Mouse (Mus musculus) heart, adult 8-10 months (tissue): ENCODE measurements at regions not wholly inside any gene's neighbourhood (a gene's known extent, or its start where the extent isn't known, plus 50 kb on each side); places are given as distances from the start of the nearest gene placed in this dataset.

ENCODE experiments used
- DNase-seq: peaks from one replicate; pipeline ENCODE4 v3.0.0; 2022; ENCODE audit warnings: low spot score

DNA sequence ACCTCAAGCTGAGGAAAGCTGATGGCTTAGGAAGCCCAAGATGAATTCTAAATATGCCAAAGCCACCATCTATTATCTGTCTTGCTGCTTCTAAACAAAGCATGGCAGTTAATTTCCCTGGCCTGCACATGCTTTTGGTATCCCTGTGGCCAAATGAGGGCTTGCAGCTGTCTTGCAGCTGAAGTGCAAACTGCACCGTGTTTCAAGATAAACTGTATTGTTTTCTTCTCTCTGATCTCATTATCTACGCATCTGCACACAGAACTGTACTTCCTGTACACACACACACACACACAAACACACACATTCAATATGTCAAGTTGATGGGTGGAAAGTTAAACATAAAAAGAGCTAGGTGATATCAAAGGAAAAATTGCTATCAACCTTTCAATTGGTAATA lies 221.7 kb upstream of the Veph1 start:
- DNase-seq = no peak

DNA sequence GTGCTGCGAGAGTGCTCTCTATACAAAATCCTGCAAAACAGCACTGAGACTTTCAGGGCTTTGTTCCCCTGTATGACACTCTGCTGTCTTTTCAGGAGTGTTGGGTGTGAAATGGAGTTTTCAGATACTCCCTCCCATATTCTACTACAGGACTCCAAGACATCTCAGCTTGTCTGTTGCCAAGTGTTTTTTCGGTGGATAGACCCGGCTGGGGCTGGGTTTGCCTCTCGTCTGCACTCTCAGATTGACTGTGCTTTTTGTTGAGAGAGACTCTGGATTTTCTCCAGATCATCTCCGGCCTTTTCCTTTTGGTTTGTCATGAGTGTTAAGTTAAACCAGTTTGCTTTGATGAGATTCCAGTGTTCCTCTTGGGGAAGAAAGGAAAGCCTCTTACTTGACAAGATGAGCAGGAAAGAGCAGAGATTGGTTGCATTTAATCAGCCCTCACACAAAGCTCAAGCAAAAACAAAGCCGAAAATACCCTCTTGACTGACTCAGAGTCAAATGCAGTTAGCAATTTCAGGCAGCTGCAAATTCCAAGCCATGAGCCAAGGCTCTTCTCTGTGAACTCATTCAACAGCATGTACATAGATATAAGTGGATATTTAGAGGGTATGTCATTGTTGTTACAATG lies 219.3 kb upstream of the Veph1 start:
- no peak for DNase-seq

DNA sequence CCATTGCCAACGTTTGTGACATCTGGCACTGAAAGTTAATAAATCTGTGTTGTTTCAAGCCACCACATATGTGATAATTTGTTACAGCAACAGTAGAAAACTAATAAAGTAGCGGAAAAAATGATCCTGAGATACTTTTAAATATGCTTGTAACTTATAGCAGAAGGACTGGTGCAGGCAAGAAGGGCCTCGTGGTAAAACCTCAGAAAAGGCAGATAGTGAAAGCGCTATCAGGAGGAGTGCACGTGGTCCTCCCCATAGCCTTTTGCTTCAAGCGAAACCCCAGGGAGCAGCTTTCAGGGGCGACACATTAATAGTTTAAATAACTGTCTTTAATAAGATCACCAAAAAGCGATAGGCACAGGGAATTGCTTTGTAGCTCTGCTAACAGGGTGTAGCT lies 217.9 kb upstream of the Veph1 start:
- no peak for DNase-seq

DNA sequence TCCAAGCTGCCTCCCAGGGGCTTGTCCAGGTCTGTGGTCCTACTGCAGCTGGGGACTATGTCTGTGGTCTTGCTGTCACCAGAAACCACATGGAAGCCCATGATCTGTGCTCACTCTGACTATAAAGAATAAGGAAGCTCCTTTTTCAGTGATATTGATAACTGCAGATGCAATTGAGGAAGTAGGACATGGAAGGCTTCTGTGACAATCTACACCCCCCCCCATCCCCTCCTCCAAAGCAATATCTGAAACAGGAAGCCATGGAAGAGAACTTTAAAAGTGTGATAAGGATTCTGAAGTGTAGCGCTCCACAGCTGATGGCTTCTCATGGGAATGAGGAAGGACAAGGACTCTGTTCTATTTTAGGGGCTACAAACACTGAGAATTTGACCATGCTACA lies 215.8 kb upstream of the Veph1 start:
- DNase-seq = no peak

DNA sequence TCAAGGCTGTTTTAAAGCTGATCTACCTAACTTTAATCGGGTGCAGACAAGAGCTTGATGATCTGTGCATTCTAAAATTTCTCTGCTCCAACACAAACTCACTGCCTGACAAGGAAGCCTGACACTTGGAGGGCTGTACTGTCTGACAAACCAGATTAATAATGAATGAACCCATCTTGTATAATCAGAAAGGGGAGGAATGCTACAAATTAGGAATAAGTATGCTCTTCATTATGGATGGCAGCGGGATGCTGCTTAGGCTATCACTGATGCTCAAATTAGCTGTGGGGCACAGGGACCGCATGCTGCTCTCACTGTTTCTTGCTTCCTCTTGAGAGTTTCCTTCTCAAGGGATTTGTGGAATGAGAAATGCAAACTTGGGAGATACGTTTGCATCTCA lies 213.8 kb upstream of the Veph1 start:
- no peak for DNase-seq

DNA sequence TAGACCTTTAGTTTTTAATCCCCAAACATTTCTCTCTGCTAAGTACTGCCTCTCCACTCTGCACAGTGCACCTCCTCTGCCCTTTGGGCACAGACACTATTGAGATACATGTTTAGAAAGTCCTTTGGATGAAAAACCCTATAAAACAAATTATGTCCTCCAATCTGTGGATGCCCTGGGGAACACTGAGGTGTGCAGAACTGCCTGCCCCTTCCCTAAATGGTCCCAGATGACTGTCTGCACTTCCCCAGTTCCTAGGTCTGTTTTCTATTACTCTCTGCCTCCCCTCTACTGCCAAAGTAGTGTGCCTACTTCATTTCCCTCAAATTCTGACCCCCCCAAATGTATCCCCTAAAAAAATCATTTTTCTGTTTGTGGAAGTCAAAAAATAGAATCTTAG lies 209.5 kb upstream of the Veph1 start:
- DNase-seq = no peak

DNA sequence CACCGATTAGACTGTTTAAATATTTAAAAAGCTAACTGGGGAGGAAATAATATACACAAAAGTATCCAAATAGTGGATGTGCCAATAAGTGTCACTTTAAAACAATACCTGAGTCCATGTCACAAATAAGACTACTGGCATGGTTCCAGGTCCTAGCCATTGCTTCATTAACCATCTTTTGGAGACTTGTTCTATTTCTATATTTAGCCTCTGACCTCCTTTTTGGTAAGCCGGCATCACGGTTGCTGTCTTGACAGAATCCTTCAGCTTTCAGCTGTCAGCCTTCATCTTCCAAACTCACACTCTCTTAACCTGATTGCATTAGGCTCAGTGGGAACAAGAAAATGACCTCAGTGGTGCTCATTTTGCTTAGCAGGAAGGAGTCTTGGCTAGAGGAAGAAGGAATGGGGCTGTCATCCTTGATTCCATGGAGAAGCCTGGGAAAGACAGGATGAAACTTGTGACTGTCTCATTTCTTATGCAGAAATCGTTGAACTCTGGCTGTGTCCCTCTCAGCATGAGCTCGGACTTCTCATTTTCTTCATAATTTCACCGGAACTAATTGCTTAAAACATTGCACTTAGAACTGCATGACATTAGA lies 208.9 kb upstream of the Veph1 start:
- no peak for DNase-seq

DNA sequence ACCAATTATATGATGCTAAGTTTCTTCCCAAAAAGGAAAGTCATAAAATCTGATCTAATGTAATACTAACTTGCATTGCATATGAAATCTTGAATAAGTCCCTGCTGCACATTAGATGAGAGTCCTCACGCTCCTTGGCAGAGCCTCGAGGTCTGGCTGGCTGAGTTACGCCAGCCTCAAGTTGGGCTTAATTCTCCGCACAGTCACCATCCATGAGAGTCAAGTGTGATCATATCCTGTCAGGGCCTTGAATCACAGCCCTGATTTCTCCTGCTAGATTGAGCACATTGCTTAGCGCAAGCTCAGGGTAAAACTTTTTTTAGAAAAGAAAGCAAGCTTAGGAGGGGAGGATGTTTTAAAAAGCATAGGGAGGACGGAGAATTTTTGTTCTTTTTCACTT lies 208.1 kb upstream of the Veph1 start:
- DNase-seq = no peak

DNA sequence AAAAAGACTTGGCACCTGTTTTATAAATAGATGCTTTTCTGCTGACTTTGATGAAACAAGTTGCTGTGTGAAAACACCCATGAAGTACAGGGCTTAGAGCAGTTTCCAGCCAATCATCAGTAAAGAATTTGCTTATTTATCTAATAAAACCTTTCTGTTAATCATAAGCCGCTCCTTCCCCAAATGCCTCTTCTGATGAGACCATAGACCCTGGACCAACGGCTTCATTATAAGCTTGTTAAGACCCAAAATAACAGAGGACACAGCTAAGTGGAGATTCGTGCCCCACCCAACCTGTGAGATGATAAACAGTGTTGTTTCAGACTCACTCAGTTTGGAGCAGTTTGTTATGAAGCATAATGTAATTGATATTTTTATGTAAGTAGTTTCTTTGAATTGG lies 207.0 kb upstream of the Veph1 start:
- no peak for DNase-seq

DNA sequence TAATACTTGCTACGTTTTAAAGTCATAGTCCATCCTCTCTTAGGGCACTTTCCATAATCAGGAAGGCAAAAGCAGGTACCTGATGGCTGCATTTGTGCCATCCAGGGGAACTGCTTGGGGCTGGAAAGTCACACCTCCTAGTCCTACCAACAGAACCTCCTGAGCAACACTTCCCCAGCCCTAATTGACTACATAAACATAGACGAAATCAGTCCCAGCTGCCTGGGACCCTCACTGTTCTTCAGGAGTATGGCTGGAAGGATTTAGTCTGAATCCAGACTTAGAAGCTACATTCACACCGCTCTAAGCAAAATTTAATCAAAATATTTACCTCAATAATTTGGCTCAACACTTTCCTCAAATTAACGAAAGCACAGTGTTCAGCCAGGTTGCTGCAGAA lies 205.2 kb upstream of the Veph1 start:
- no peak for DNase-seq

DNA sequence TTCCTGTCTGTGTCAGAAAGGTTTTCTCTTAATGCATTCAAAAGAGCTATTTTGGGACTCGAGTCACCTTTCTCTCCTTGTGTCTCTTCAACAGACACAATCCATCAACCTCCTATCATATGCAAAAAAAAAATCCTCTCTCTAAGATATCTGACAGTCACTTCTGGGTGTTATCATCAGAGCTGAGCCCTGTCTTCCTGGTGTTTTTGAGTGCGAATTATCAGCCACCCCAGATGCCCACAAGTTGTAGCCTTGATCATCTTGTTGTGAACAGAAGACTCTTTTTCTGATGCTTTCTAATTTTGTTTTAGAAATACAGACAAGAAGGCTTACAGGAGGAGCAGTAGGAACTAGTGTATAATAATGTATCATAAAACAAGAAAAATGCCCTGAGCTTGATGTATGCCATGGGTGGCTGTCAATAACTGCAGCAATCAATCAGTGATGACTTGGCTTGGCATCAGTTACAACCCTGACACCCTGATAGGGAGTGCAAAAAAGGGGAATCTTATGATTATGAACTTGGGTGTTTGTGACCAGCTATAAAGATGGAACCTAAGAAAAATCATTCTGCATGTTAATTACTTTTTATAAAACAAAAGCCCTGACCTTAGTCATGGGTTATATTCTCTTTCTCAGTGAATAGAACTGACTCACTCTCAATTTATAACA lies 197.9 kb upstream of the Veph1 start:
- no peak for DNase-seq

DNA sequence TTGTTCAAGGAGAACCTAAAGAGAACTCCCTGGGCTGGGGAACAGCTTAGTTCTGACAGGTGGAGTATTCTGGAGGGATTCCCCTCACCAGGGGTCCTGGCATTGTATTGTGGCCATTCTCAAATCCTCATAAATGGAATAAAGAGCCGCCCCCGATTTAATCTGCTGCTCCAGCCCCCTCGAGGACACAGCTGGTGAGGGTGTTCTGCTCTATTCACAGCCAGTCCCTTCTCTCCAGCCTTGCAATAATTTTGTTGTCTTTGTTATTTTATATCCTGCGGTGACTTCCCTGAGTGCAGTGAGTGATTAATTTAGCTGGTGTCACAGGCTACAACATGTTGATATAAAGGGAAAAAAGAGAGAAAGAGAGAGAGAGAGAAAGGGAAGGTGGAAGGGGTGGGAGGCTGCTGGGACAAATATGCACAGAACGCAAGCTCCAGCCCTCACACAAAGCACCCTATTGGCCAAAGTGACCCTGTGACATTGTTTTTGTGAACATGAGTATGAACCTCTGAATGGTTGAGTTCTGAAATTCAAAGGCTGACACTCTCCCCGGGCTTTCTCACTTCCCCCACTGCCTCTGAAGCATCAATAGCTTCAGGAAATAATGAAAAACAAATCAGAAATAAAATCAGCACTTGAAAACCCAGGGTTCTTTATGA lies 194.2 kb upstream of the Veph1 start:
- no peak for DNase-seq

DNA sequence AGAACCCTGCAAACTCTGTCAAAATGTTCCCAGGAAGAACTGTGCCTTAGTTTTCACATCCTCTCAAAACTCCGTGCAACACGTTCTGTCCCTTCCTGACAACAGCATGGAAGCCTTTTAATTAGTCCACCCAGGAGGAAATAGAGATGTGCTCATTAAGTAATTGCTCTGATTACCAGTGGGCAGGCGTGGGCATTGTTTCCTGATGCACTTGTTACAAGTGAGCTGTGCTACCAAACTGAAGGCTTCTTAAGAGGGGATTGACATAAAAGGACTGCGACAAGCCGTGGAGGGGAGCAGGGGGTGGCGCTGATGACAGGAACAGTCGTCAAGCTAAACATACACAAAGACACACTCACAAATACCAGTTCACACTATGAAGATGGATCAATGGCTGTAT lies 192.1 kb upstream of the Veph1 start:
- DNase-seq = no peak

DNA sequence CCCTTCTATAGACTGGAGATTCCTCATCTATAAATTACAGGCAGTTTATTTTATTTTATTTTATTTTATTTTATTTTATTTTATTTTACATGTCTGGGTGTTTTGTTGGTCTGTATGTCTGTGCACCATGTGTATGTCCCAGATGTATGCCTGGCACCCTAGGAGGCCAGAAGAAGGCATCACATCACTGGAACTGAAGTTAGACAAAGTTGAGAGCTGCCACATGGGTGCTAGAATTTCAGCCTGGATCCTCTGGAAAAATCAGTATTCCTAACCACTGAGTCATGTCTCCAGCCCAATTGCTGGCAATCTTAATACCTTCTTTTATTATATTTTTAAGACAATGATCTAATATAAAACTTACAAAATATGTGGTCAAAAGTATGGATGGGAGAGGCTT lies 190.0 kb upstream of the Veph1 start:
- DNase-seq = no peak

DNA sequence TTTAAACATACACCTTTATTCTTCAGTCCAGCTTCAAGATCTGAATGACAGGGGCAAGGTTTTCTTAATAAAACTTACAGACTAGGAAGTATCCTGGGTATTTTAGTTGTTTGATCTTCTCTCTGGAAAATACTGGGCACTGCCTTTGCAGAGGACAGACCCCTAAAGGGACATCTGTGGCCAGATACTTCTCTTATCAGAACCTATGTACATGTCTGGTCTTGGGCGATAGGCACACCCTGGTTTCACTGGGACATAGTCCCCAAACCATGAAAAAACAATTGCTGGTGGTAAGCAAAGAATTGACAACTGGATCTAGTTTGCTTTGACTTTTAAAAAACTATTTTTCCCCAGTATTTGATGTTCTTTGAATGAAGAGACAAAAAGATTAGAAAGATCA lies 189.5 kb upstream of the Veph1 start:
- no peak for DNase-seq

DNA sequence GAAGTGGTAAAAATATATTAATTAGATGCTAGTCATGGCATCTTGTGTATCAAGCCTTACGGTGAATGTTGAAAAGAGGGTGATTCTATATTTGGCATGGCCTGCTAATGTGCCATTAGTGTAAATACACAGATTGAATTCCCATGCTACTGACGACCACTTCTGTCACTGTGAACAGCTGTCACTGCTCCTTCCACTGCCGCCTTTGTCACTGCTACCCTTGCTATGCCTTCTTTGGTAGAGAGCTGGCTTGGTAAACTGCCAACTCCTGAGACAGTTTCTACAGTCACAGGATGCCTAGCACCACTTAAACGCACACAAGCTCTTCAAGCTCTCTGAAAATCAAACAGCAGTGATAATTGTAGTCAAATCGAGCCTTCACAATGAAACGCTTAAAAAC lies 184.1 kb upstream of the Veph1 start:
- DNase-seq = no peak

DNA sequence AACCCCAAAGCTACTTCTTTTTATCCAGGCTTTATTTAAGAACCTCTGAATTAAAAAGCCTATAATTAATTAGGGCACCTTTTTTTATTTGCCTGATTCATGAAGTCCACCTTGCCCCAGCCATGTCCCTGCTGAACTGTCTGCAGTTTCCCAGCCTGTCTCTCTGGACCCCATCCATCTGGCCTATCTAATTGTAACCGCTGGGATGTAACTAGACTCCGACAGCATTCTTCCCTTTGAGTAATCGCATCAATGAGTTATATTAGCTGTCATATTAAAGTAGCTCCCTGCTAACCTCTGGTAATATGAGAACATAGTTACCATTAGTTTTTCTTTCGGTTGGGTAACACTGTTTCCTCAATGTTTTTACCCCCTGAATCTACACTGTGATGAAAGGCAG lies 182.6 kb upstream of the Veph1 start:
- DNase-seq = no peak

DNA sequence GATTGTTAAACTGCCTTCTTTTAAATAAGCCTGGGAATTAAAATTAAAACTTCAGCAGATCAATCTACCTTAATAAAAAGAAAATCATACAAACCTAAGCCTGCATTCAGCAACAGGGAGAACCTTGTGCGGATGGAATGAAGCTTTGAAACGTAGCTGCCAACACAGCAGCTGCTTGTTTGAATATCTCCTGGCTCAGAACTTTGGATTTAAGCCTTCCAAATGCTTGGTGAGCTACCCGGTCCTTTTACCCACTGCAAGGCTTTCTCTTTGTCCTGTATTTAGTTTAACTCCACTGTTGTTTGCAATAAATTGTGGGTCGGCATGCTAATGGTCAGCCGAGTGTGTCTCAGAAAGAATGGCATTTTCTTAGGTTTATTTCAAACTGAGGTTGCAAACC lies 169.7 kb upstream of the Veph1 start:
- DNase-seq = no peak

DNA sequence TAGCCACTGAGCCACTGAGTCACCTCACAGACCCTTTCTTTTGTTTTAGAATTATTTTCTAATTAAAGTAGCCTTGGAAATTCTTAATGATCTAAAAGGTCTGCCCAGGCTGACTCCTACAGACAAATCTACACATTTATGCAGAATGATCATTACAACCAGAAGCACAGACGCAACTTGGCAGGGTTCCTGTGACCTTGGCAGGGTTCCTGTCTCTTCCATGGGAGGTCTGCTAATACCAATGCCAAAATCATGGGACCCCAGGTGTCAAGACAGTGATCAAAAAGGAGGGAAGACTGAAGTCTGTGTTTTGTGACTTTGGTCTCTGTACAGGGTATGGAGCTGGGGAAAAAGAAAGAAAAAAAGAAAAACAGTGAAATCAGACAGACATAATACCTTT lies 168.7 kb upstream of the Veph1 start:
- no peak for DNase-seq

DNA sequence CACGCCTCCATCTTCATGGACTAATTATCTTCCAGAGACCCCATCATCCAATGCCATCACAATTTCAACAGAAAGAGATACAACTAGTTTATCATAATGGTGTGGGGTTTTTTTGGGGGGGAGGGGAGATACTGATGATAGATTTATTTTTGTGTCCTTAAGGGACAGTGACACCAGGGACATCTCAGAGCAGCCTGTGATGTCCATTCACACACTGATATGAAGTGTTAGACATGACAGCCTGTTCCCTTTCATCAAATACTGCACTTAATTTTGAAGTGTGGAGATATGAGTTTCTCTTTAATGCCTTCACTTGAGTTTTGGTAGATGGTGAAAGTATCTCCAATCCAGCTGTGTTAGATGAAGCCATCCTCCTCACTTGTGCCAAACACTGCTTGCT lies 165.7 kb upstream of the Veph1 start:
- no peak for DNase-seq

DNA sequence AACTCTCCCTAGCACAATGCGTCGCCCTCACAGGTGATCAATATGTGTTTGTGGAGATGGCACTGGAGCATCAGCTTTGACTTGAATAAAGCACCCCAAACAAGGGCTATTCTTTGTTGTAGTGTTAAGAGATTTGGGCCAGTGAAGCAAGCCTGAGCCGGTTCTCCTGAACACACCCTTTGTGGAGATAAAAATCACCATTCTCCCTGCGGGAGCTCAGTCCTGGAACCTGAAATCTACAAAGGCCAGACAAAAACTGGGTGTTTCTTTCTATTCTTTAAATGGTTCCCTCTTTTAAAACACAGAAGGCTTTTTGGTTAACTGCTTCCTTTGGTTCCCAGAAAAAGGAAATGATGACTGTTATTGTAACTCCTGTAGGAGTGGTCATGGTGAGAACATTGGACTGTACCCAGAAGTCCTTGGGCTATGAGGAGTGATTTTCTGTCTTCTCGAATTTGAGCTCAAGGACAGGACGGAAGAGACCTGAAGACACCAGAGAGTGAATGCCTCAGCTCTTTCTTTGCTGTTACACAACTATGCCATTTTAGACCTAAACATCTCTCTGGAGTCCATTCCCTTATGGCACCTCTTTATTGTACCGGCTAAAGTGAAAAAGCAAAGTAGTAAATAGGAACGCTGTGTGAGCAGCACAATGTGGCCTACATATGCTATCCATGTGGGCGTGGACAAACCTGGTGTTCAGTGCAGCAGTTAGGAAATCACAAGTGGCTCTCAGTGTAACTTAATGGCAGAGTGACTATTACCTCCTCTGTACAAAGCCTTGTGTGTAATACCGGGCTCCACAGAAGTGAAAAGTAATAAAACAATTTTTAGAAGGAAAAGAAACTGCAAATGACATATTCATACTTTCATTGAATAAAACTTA lies 149.9 kb upstream of the Veph1 start:
- DNase-seq = no peak

DNA sequence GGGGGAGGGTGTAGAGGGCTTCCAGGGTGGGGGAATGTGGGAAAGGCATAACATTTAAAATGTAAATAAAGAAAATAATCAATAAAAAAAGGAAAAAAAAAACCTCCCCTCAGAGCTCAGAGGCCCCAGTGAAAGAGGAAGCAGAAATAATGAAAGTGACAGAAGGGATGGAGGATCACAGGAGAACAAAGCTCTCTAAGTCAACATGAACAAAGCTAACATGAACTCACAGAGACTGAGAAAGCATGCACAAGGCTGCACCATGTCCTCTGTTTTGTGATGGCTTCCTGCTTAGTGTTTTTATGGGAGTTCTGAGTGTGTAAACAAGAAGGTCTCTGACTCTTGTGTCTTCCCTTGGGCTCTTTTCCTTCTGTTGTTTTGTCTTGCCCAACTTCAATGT lies 136.6 kb upstream of the Veph1 start:
- DNase-seq = no peak
